In the genomic region with DNA sequence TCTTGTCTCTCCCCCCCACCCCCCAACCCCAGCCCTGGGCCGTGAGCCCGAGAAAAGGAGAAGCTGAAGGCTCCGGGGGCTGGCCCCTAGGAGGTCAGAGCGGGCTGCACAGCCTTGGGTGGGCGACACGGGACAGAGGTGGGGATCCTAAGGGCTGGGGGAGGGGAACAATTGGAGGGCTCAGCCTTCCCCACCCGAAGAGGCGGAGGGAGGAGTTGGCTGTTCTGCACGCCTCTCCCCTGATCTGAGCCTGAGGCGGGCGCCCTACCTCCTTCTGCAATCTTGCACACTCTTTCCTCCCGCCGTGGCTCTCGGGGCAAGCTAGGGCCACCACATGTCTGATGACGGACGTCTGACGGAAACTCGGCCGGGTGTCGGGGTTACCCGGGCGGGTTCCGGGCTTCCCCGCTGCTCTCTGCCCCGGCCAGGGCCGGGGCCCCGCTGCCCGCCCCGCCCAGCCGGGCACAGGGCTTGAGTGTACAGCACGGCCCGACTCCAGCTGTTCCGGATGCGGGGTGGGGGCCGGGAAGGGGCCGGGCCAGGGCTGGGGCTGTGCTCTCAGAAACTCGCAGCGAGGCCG, we compare ENCODE assay signal across 8 mouse cellular contexts. TPM values are rescaled to one million over a fixed set of nuclear protein-coding genes. Genes with fewer than 3 reads are reported as not detected.
DNase-seq lines count a peak whose midpoint lies in the region; ATAC-seq and TF ChIP-seq lines count a peak whose summit lies in the region.

No protein-coding gene starts in this region.

- TF ChIP-seq CTCF in lung, embryonic 14.5 days (IDR thresholded peaks at IDR 0.05; ENCODE audit: low read depth), result no peak
- no peak for TF ChIP-seq CTCF in embryonic fibroblast, embryonic 13.5 days (IDR thresholded peaks at IDR 0.05; ENCODE audit: borderline replicate concordance, insufficient read depth, low read length)

- peak; percentile 63 for DNase-seq in lung, embryonic 14.5 days
- no peak for DNase-seq in lung, postnatal 14 days
- peak; percentile 66 for DNase-seq in hindbrain, embryonic 10.5 days (ENCODE audit: low spot score)
- no peak for DNase-seq in liver, embryonic 13.5 days
- no peak for DNase-seq in urinary bladder, postnatal 4 days (ENCODE audit: low spot score in 2 of 2)
- DNase-seq in ovary, postnatal 14 days (ENCODE audit: low spot score), result no peak

- peak; percentile 82 for ATAC-seq in lung, embryonic 14.5 days (ENCODE audit: insufficient read depth)
- 0 out of 2 replicates have a peak, but pooled peaks have one; percentile 26 for ATAC-seq in liver, embryonic 13.5 days (ENCODE audit: low read depth)
- peak; percentile 59 for ATAC-seq in neural tube, embryonic 14.5 days (ENCODE audit: low read depth)

- no peaks in the 10 kb centered on the region for H3K36me3 ChIP-seq in lung, embryonic 14.5 days (ENCODE audit: insufficient read depth)
- H3K36me3 ChIP-seq in hindbrain, embryonic 10.5 days, result no peaks in the 10 kb centered on the region
- no peaks in the 10 kb centered on the region for H3K36me3 ChIP-seq in liver, embryonic 13.5 days
- no peaks in the 10 kb centered on the region for H3K36me3 ChIP-seq in neural tube, embryonic 14.5 days (ENCODE audit: control insufficient read depth, insufficient read depth, low read length)

- no peak for TF ChIP-seq POLR2A in embryonic fibroblast, embryonic 13.5 days (IDR thresholded peaks at IDR 0.05; ENCODE audit: low read depth, low read length)

- peak overlapping the region; percentile 62 for H3K4me2 ChIP-seq in lung, embryonic 14.5 days
- peak overlapping the region; percentile 36 for H3K4me2 ChIP-seq in liver, embryonic 13.5 days
- H3K4me2 ChIP-seq in neural tube, embryonic 14.5 days (ENCODE audit: low read depth, low read length), result peak overlapping the region; percentile 57

- no peaks in the 10 kb centered on the region for H3K9me3 ChIP-seq in lung, embryonic 14.5 days (ENCODE audit: low read depth, low read length)
- no peaks in the 10 kb centered on the region for H3K9me3 ChIP-seq in hindbrain, embryonic 10.5 days
- no peaks in the 10 kb centered on the region for H3K9me3 ChIP-seq in liver, embryonic 13.5 days (replicated peaks)
- H3K9me3 ChIP-seq in neural tube, embryonic 14.5 days (ENCODE audit: control insufficient read depth, low read length), result no peaks in the 10 kb centered on the region

- H3K27me3 ChIP-seq in lung, embryonic 14.5 days (ENCODE audit: insufficient read depth, low read length), result peaks cover 99% of the 10 kb centered on the region
- peaks cover 100% of the 10 kb centered on the region for H3K27me3 ChIP-seq in hindbrain, embryonic 10.5 days (ENCODE audit: insufficient read depth, poor library complexity, severe bottlenecking)
- peaks cover 99% of the 10 kb centered on the region for H3K27me3 ChIP-seq in liver, embryonic 13.5 days
- peaks cover 23% of the 10 kb centered on the region for H3K27me3 ChIP-seq in neural tube, embryonic 14.5 days (ENCODE audit: control insufficient read depth, insufficient read depth, low read length)

- 2% methylated on average over 33 of the region's 39 CpGs for WGBS in lung, embryonic 14.5 days
- WGBS in hindbrain, embryonic 10.5 days, result under 1% methylated on average over 39 of the region's 39 CpGs
- WGBS in liver, embryonic 13.5 days (ENCODE audit: insufficient replicate concordance), result under 1% methylated on average over 39 of the region's 39 CpGs
- 1% methylated on average over 38 of the region's 39 CpGs for WGBS in neural tube, embryonic 14.5 days

- peak overlapping the region; percentile 35 for H3K4me3 ChIP-seq in lung, embryonic 14.5 days (ENCODE audit: low read depth, low read length)
- peak overlapping the region; percentile 16 for H3K4me3 ChIP-seq in embryonic fibroblast, embryonic 13.5 days (ENCODE audit: insufficient read depth, low read length)
- peak overlapping the region; percentile 38 for H3K4me3 ChIP-seq in hindbrain, embryonic 10.5 days
- peak overlapping the region; percentile 29 for H3K4me3 ChIP-seq in liver, embryonic 13.5 days (replicated peaks)
- H3K4me3 ChIP-seq in neural tube, embryonic 14.5 days (ENCODE audit: low read depth, low read length), result peak overlapping the region; percentile 65

- H3K27ac ChIP-seq in lung, embryonic 14.5 days (ENCODE audit: low read depth), result no peak overlapping the region
- H3K27ac ChIP-seq in embryonic fibroblast, embryonic 13.5 days (ENCODE audit: insufficient read depth, low read length), result no peak overlapping the region
- H3K27ac ChIP-seq in hindbrain, embryonic 10.5 days, result peak overlapping the region; percentile 50; the same call in 1 of the 2 replicates
- H3K27ac ChIP-seq in liver, embryonic 13.5 days, result no peak overlapping the region
- H3K27ac ChIP-seq in neural tube, embryonic 14.5 days (ENCODE audit: low read depth, low read length), result peak overlapping the region; percentile 97

- H3K9ac ChIP-seq in lung, embryonic 14.5 days, result no peak overlapping the region
- no peak overlapping the region for H3K9ac ChIP-seq in liver, embryonic 13.5 days
- peak overlapping the region; percentile 92 for H3K9ac ChIP-seq in neural tube, embryonic 14.5 days (replicated peaks; ENCODE audit: low read depth, low read length)

- H3K4me1 ChIP-seq in lung, embryonic 14.5 days (ENCODE audit: insufficient read depth), result 0 out of 2 replicates have a peak, but pooled peaks cover 3% of the 10 kb centered on the region
- peaks cover 4% of the 10 kb centered on the region; the same call in 1 of the 2 replicates for H3K4me1 ChIP-seq in embryonic fibroblast, embryonic 13.5 days (ENCODE audit: control insufficient read depth, insufficient read depth, low read length)
- peaks cover 37% of the 10 kb centered on the region for H3K4me1 ChIP-seq in hindbrain, embryonic 10.5 days (replicated peaks)
- H3K4me1 ChIP-seq in liver, embryonic 13.5 days (replicated peaks), result peaks cover 18% of the 10 kb centered on the region
- peaks cover 9% of the 10 kb centered on the region; the same call in 1 of the 2 replicates for H3K4me1 ChIP-seq in neural tube, embryonic 14.5 days (ENCODE audit: control insufficient read depth, insufficient read depth, low read length)

RNA-seq across cellular contexts. Expression of a gene that starts 0.8 kb away (rescaled TPM):
- polyA plus RNA-seq in lung, embryonic 14.5 days (2014; fragmentation: Nextera tagmentation; extraction: Ambion mirVana), result not detected in 2 replicates
- polyA plus RNA-seq in embryonic fibroblast, embryonic 13.5 days (2011; ENCODE audit: insufficient read length, low read depth, missing spikeins), result not detected in 2 replicates
- polyA plus RNA-seq in hindbrain, embryonic 10.5 days (2016; fragmentation: Nextera tagmentation; extraction: Ambion mirVana), result 1.4 and 8.9 TPM in 2 replicates
- 0.05 TPM in 1 of 2 replicates, not detected in the other for polyA plus RNA-seq in liver, embryonic 13.5 days (2015; fragmentation: Nextera tagmentation; extraction: Ambion mirVana)
- 23.0 and 24.3 TPM in 2 replicates for polyA plus RNA-seq in neural tube, embryonic 14.5 days (2014; fragmentation: Nextera tagmentation; extraction: Ambion mirVana)

Comparison
In these comparisons a context has a peak if more than half of its experiments do, and no peak if none do; other contexts are left out.
1. DNase-seq: peak in lung, embryonic 14.5 days (single experiment) and hindbrain, embryonic 10.5 days (single experiment); none in lung, postnatal 14 days (single experiment), liver, embryonic 13.5 days (single experiment), urinary bladder, postnatal 4 days (0 of 2) and ovary, postnatal 14 days (single experiment).
2. ATAC-seq: peak in every context shown above with its lines; median percentile 82 in lung, embryonic 14.5 days; 59 in neural tube, embryonic 14.5 days; 26 in liver, embryonic 13.5 days.
3. H3K27ac ChIP-seq: peak in hindbrain, embryonic 10.5 days (single experiment) and neural tube, embryonic 14.5 days (single experiment); none in lung, embryonic 14.5 days (single experiment), embryonic fibroblast, embryonic 13.5 days (single experiment) and liver, embryonic 13.5 days (single experiment).
4. Peak in every context shown above with its lines, with median percentiles within 50 percentile points of each other: H3K4me2 ChIP-seq and H3K4me3 ChIP-seq.